Mouse (Mus musculus) heart, embryonic 15.5 days (tissue): ENCODE results near the gene Shmt2. TPM values are rescaled to one million over a fixed set of nuclear protein-coding genes. Genes with fewer than 3 reads are reported as not detected.
A peak's percentile ranks its signal among the peaks of the same experiment; 100 is the strongest.

Experiments
- ATAC-seq: fragments of 200-750 bp; cut with Nextera tagmentation; replicated peaks from 2 replicates; pipeline ENCODE4 v1.8.0; 2017; ENCODE audit warnings: low read depth, moderate TSS enrichment; ENCODE audit not compliant: insufficient number of reproducible peaks, insufficient read depth, low FRiP score
- H3K27ac ChIP-seq: fragments of 300-500 bp; sonication (generic); 2 replicates; pipeline ENCODE4 v1.5.1; 2015; ENCODE audit warnings: mild to moderate bottlenecking, inconsistent platforms
- H3K27me3 ChIP-seq: fragments of 300-500 bp; sonication (generic); 2 replicates; pipeline ENCODE4 v1.6.1; 2015; ENCODE audit warnings: inconsistent platforms
- H3K36me3 ChIP-seq: fragments of 300-500 bp; sonication (generic); 2 replicates; pipeline ENCODE4 v1.6.1; 2015; ENCODE audit warnings: mild to moderate bottlenecking, inconsistent platforms
- H3K4me1 ChIP-seq: fragments of 300-500 bp; sonication (generic); replicated peaks from 2 replicates; pipeline ENCODE4 v1.6.1; 2015; ENCODE audit warnings: inconsistent platforms
- H3K4me2 ChIP-seq: fragments of 300-500 bp; sonication (generic); 2 replicates; pipeline ENCODE4 v1.6.1; 2015; ENCODE audit warnings: inconsistent platforms, mild to moderate bottlenecking, moderate library complexity
- H3K4me3 ChIP-seq: fragments of 300-500 bp; sonication (generic); 2 replicates; pipeline ENCODE4 v1.5.1; 2015; ENCODE audit warnings: mild to moderate bottlenecking, inconsistent platforms
- H3K9ac ChIP-seq: fragments of 300-500 bp; sonication (generic); 2 replicates; pipeline ENCODE4 v1.6.1; 2015; ENCODE audit warnings: mild to moderate bottlenecking, inconsistent platforms
- H3K9me3 ChIP-seq: fragments of 300-500 bp; sonication (generic); replicated peaks from 2 replicates; pipeline ENCODE4 v1.6.1; 2016; ENCODE audit warnings: inconsistent platforms
- WGBS: fragments of 180-500 bp; shearing (Covaris S2); methylation state at CpG from one replicate; pipeline ENCODE4 v1.1.7; 2015; ENCODE audit warnings: mixed read lengths; 5-methylcytosine and 5-hydroxymethylcytosine counted together
- polyA plus RNA-seq: library from polyadenylated mRNA; unstranded; fragments of >200 nt; fragmentation: Nextera tagmentation; extraction: Ambion mirVana; gene quantifications from 2 replicates; pipeline ENCODE4 v1.2.1, GENCODE M21; 2015

The Shmt2 gene
- polyA plus RNA-seq, 1 experiment from 2014 or later, result 89.8 TPM

GRCm38 (mm10) chr10:127471281-127471988 is 50.8 kb downstream of the Shmt2 start:
- Histone ChIP-seq H3K9ac (no peak overlapping the region), H3K4me2 (peak overlapping the region; percentile 30; the same call in 1 of the 2 replicates), H3K27ac (peak overlapping the region; percentile 22; the same call in 1 of the 2 replicates), H3K27me3 (no peaks in the 10 kb centered on the region), H3K36me3 (peaks cover 21% of the 10 kb centered on the region; the same call in 1 of the 2 replicates), H3K9me3 (no peaks in the 10 kb centered on the region), H3K4me3 (no peak overlapping the region), H3K4me1 (peaks cover 7% of the 10 kb centered on the region)
- peak; percentile 34; the same call in 1 of the 2 replicates for ATAC-seq
- WGBS, result 49% methylated on average over 15 of the region's 15 CpGs

Other genes with a start within 250 kb of the Shmt2 start
- gene Mbd6, start 233.4 kb downstream of the Shmt2 start, polyA plus RNA-seq, result 10.6 and 15.7 TPM in 2 replicates
- gene Mars, start 210.7 kb downstream of the Shmt2 start, polyA plus RNA-seq, result 75.4 and 78.4 TPM in 2 replicates
- 2.0 and 11.0 TPM in 2 replicates for gene Arhgap9, start 200.5 kb downstream of the Shmt2 start, polyA plus RNA-seq
- gene Gli1, start 180.5 kb downstream of the Shmt2 start, polyA plus RNA-seq, result 0.58 and 1.5 TPM in 2 replicates
- gene Inhbe, start 168.0 kb downstream of the Shmt2 start, polyA plus RNA-seq, result 0.03 TPM in 1 of 2 replicates, not detected in the other
- 0.10 TPM in 1 of 2 replicates, not detected in the other for gene Inhbc, start 152.0 kb downstream of the Shmt2 start, polyA plus RNA-seq
- gene R3hdm2, start 142.1 kb downstream of the Shmt2 start, polyA plus RNA-seq, result 30.9 and 33.7 TPM in 2 replicates
- gene Stac3, start 20.8 kb downstream of the Shmt2 start, polyA plus RNA-seq, result 0.62 and 1.1 TPM in 2 replicates
- 49.7 and 53.6 TPM in 2 replicates for gene Ndufa4l2, start 7.5 kb downstream of the Shmt2 start, polyA plus RNA-seq
- 1.2 and 2.9 TPM in 2 replicates for gene Nxph4, start 12.1 kb upstream of the Shmt2 start, polyA plus RNA-seq
- gene Lrp1, start 98.7 kb upstream of the Shmt2 start, polyA plus RNA-seq, result 31.2 and 43.1 TPM in 2 replicates
- gene Stat6, start 120.5 kb upstream of the Shmt2 start, polyA plus RNA-seq, result 26.2 and 33.5 TPM in 2 replicates
- 7.8 and 8.9 TPM in 2 replicates for gene Nemp1, start 144.5 kb upstream of the Shmt2 start, polyA plus RNA-seq
- 10.9 and 14.9 TPM in 2 replicates for gene Nab2, start 146.1 kb upstream of the Shmt2 start, polyA plus RNA-seq
- 0.25 and 0.29 TPM in 2 replicates for gene Myo1a, start 182.7 kb upstream of the Shmt2 start, polyA plus RNA-seq
- 0.43 and 0.64 TPM in 2 replicates for gene Tac2, start 202.0 kb upstream of the Shmt2 start, polyA plus RNA-seq
- 1.6 TPM in 2 replicates for gene Zbtb39, start 217.1 kb upstream of the Shmt2 start, polyA plus RNA-seq
- gene Gpr182, start 229.3 kb upstream of the Shmt2 start, polyA plus RNA-seq, result 14.1 and 16.3 TPM in 2 replicates
- 0.03 and 0.05 TPM in 2 replicates for gene Rdh1, start 237.3 kb upstream of the Shmt2 start, polyA plus RNA-seq
- gene Rdh16f1, start 237.3 kb upstream of the Shmt2 start, polyA plus RNA-seq, result 0.10 TPM in 1 of 2 replicates, not detected in the other